Mouse (Mus musculus): ENCODE results near the gene Sik2. TPM values are rescaled to one million over a fixed set of nuclear protein-coding genes. Genes with fewer than 3 reads are reported as not detected.

Gene Sik2
- polyA plus RNA-seq, 1 experiment from 2014 or later, result 14.3 TPM

GRCm38 (mm10) chr9:50970413-50970812 lies 38.5 kb downstream of the Sik2 start:
- ATAC-seq (ENCODE audit: low FRiP score), result no peak
- WGBS, result 92% methylated on average over 4 of the region's 4 CpGs
- no peak overlapping the region for H3K27ac ChIP-seq
- H3K9me3 ChIP-seq, result no peaks in the 10 kb centered on the region
- no peaks in the 10 kb centered on the region for H3K36me3 ChIP-seq
- no peak overlapping the region for H3K4me3 ChIP-seq
- H3K4me1 ChIP-seq (replicated peaks), result no peaks in the 10 kb centered on the region
- no peaks in the 10 kb centered on the region for H3K27me3 ChIP-seq
- H3K9ac ChIP-seq, result no peak overlapping the region
- no peak overlapping the region for H3K4me2 ChIP-seq

GRCm38 (mm10) chr9:50969266-50969665 lies 39.6 kb downstream of the Sik2 start:
- H3K36me3 ChIP-seq, result no peaks in the 10 kb centered on the region
- 84% methylated on average over 3 of the region's 3 CpGs for WGBS
- H3K9me3 ChIP-seq, result no peaks in the 10 kb centered on the region
- H3K9ac ChIP-seq, result no peak overlapping the region
- H3K27ac ChIP-seq, result no peak overlapping the region
- H3K27me3 ChIP-seq, result no peaks in the 10 kb centered on the region
- ATAC-seq (ENCODE audit: low FRiP score), result no peak
- H3K4me2 ChIP-seq, result no peak overlapping the region
- H3K4me1 ChIP-seq (replicated peaks), result no peaks in the 10 kb centered on the region
- no peak overlapping the region for H3K4me3 ChIP-seq

- WGBS, result 80% methylated on average over 2 of the region's 2 CpGs
- no peak overlapping the region for H3K4me3 ChIP-seq
- H3K4me2 ChIP-seq, result no peak overlapping the region
- ATAC-seq (ENCODE audit: low FRiP score), result no peak
- no peak overlapping the region for H3K27ac ChIP-seq
- H3K4me1 ChIP-seq (replicated peaks), result no peaks in the 10 kb centered on the region
- H3K9me3 ChIP-seq, result no peaks in the 10 kb centered on the region
- H3K9ac ChIP-seq, result no peak overlapping the region
- H3K27me3 ChIP-seq, result no peaks in the 10 kb centered on the region
- H3K36me3 ChIP-seq, result no peaks in the 10 kb centered on the region
These were observed 42.6 kb downstream of the Sik2 start for GRCm38 (mm10) chr9:50966277-50966676.

- no peak overlapping the region for H3K4me3 ChIP-seq
- no peaks in the 10 kb centered on the region for H3K4me1 ChIP-seq (replicated peaks)
- H3K36me3 ChIP-seq, result no peaks in the 10 kb centered on the region
- no peak overlapping the region for H3K9ac ChIP-seq
- H3K9me3 ChIP-seq, result no peaks in the 10 kb centered on the region
- no peaks in the 10 kb centered on the region for H3K27me3 ChIP-seq
- ATAC-seq (ENCODE audit: low FRiP score), result no peak
- no peak overlapping the region for H3K4me2 ChIP-seq
- no peak overlapping the region for H3K27ac ChIP-seq
These were observed 43.5 kb downstream of the Sik2 start for GRCm38 (mm10) chr9:50965392-50965791.

GRCm38 (mm10) chr9:50964911-50965310 lies 44.0 kb downstream of the Sik2 start:
- 87% methylated on average over 2 of the region's 2 CpGs for WGBS
- no peaks in the 10 kb centered on the region for H3K9me3 ChIP-seq
- H3K9ac ChIP-seq, result no peak overlapping the region
- H3K27ac ChIP-seq, result no peak overlapping the region
- H3K4me2 ChIP-seq, result no peak overlapping the region
- H3K4me3 ChIP-seq, result no peak overlapping the region
- no peaks in the 10 kb centered on the region for H3K4me1 ChIP-seq (replicated peaks)
- no peaks in the 10 kb centered on the region for H3K27me3 ChIP-seq
- ATAC-seq (ENCODE audit: low FRiP score), result no peak
- no peaks in the 10 kb centered on the region for H3K36me3 ChIP-seq

- Histone ChIP-seq H3K27ac (no peak overlapping the region), H3K4me3 (no peak overlapping the region), H3K27me3 (no peaks in the 10 kb centered on the region), H3K9ac (no peak overlapping the region), H3K4me2 (no peak overlapping the region), H3K36me3 (no peaks in the 10 kb centered on the region), H3K9me3 (no peaks in the 10 kb centered on the region), H3K4me1 (replicated peaks) (no peaks in the 10 kb centered on the region)
- 45% methylated on average over 6 of the region's 6 CpGs for WGBS
- ATAC-seq (ENCODE audit: low FRiP score), result no peak
These were observed 50.9 kb downstream of the Sik2 start for GRCm38 (mm10) chr9:50957956-50958489.

GRCm38 (mm10) chr9:50955176-50955575 lies 53.7 kb downstream of the Sik2 start:
- Histone ChIP-seq H3K27me3 (no peaks in the 10 kb centered on the region), H3K9me3 (no peaks in the 10 kb centered on the region), H3K36me3 (no peaks in the 10 kb centered on the region), H3K9ac (no peak overlapping the region), H3K4me1 (replicated peaks) (no peaks in the 10 kb centered on the region), H3K27ac (no peak overlapping the region), H3K4me2 (no peak overlapping the region), H3K4me3 (no peak overlapping the region)
- WGBS, result 83% methylated on average over 3 of the region's 3 CpGs
- ATAC-seq (ENCODE audit: low FRiP score), result no peak

GRCm38 (mm10) chr9:50948097-50948823 lies 60.6 kb downstream of the Sik2 start:
- H3K4me3 ChIP-seq, result no peak overlapping the region
- WGBS, result 96% methylated on average over 7 of the region's 7 CpGs
- H3K9ac ChIP-seq, result no peak overlapping the region
- H3K4me2 ChIP-seq, result no peak overlapping the region
- H3K36me3 ChIP-seq, result no peaks in the 10 kb centered on the region
- no peak overlapping the region for H3K27ac ChIP-seq
- H3K9me3 ChIP-seq, result no peaks in the 10 kb centered on the region
- H3K4me1 ChIP-seq (replicated peaks), result no peaks in the 10 kb centered on the region
- no peaks in the 10 kb centered on the region for H3K27me3 ChIP-seq
- ATAC-seq (ENCODE audit: low FRiP score), result no peak

GRCm38 (mm10) chr9:50946338-50946737 lies 62.5 kb downstream of the Sik2 start:
- no peak overlapping the region for H3K27ac ChIP-seq
- H3K9ac ChIP-seq, result no peak overlapping the region
- no peak overlapping the region for H3K4me3 ChIP-seq
- ATAC-seq (ENCODE audit: low FRiP score), result no peak
- no peaks in the 10 kb centered on the region for H3K27me3 ChIP-seq
- no peaks in the 10 kb centered on the region for H3K36me3 ChIP-seq
- WGBS, result 77% methylated on average over 1 of the region's 1 CpGs
- no peak overlapping the region for H3K4me2 ChIP-seq
- H3K4me1 ChIP-seq (replicated peaks), result no peaks in the 10 kb centered on the region
- no peaks in the 10 kb centered on the region for H3K9me3 ChIP-seq

GRCm38 (mm10) chr9:50944826-50945225 lies 64.0 kb downstream of the Sik2 start:
- H3K36me3 ChIP-seq, result no peaks in the 10 kb centered on the region
- no peaks in the 10 kb centered on the region for H3K27me3 ChIP-seq
- H3K9me3 ChIP-seq, result no peaks in the 10 kb centered on the region
- H3K4me1 ChIP-seq (replicated peaks), result no peaks in the 10 kb centered on the region
- H3K4me2 ChIP-seq, result no peak overlapping the region
- no peak for ATAC-seq (ENCODE audit: low FRiP score)
- H3K27ac ChIP-seq, result no peak overlapping the region
- no peak overlapping the region for H3K4me3 ChIP-seq
- no peak overlapping the region for H3K9ac ChIP-seq
- 95% methylated on average over 1 of the region's 1 CpGs for WGBS

- Histone ChIP-seq H3K4me1 (replicated peaks) (no peaks in the 10 kb centered on the region), H3K27ac (no peak overlapping the region), H3K36me3 (no peaks in the 10 kb centered on the region), H3K9ac (no peak overlapping the region), H3K4me2 (no peak overlapping the region), H3K4me3 (no peak overlapping the region), H3K27me3 (no peaks in the 10 kb centered on the region), H3K9me3 (peaks cover 4% of the 10 kb centered on the region; the same call in 1 of the 2 replicates)
- 86% methylated on average over 2 of the region's 2 CpGs for WGBS
- ATAC-seq (ENCODE audit: low FRiP score), result no peak
These were observed 66.2 kb downstream of the Sik2 start for GRCm38 (mm10) chr9:50942711-50943110.

GRCm38 (mm10) chr9:50941804-50942401 lies 67.0 kb downstream of the Sik2 start:
- Histone ChIP-seq H3K36me3 (no peaks in the 10 kb centered on the region), H3K4me3 (no peak overlapping the region)
- WGBS, result 91% methylated on average over 3 of the region's 3 CpGs

GRCm38 (mm10) chr9:50929986-50930385 lies 78.9 kb downstream of the Sik2 start:
- Histone ChIP-seq H3K27me3 (no peaks in the 10 kb centered on the region), H3K4me2 (no peak overlapping the region), H3K9ac (no peak overlapping the region), H3K27ac (no peak overlapping the region), H3K4me1 (replicated peaks) (no peaks in the 10 kb centered on the region), H3K4me3 (no peak overlapping the region), H3K9me3 (no peaks in the 10 kb centered on the region), H3K36me3 (peaks cover 26% of the 10 kb centered on the region)
- no peak for ATAC-seq (ENCODE audit: low FRiP score)

More at GRCm38 (mm10) chr9:50941804-50942401, 67.0 kb downstream of the Sik2 start:
- Histone ChIP-seq H3K9me3 (peaks cover 4% of the 10 kb centered on the region; the same call in 1 of the 2 replicates), H3K4me1 (replicated peaks) (no peaks in the 10 kb centered on the region), H3K27ac (no peak overlapping the region), H3K9ac (no peak overlapping the region), H3K4me2 (no peak overlapping the region), H3K27me3 (no peaks in the 10 kb centered on the region)
- ATAC-seq (ENCODE audit: low FRiP score), result no peak
